Mouse (Mus musculus): ENCODE measurements around the gene Ovol1.

Gene Ovol1

GRCm38 (mm10) chr19:5560457-5561041, at the start of gene Ovol1:
TSS of gene Ovol1 (minus strand) at chr19:5560646.
- no peak for DNase-seq (ENCODE audit: low spot score in 2 of 2)

- DNase-seq (ENCODE audit: low spot score in 2 of 2): peak; percentile 94 to 95
Observed at GRCm38 (mm10) chr19:5609547-5610404, 49.3 kb upstream of the Ovol1 start, which contains the start of gene Kat5. TSS of gene Kat5 (minus strand) at chr19:5610237.

- DNase-seq (ENCODE audit: low spot score in 2 of 2): no peak
Observed at GRCm38 (mm10) chr19:5609171-5609546, 48.7 kb upstream of the Ovol1 start.

GRCm38 (mm10) chr19:5608707-5609106, 48.3 kb upstream of the Ovol1 start:
- DNase-seq (ENCODE audit: low spot score in 2 of 2): no peak

GRCm38 (mm10) chr19:5607705-5608410, 47.4 kb upstream of the Ovol1 start:
- DNase-seq (ENCODE audit: low spot score in 2 of 2): no peak

GRCm38 (mm10) chr19:5606196-5606595, 45.8 kb upstream of the Ovol1 start:
- no peak for DNase-seq (ENCODE audit: low spot score in 2 of 2)

GRCm38 (mm10) chr19:5605126-5605525, 44.7 kb upstream of the Ovol1 start:
- no peak for DNase-seq (ENCODE audit: low spot score in 2 of 2)

GRCm38 (mm10) chr19:5603664-5604063, 43.2 kb upstream of the Ovol1 start:
- no peak for DNase-seq (ENCODE audit: low spot score in 2 of 2)

GRCm38 (mm10) chr19:5601752-5602541, 41.5 kb upstream of the Ovol1 start, which contains the start of gene Rnaseh2c:
TSS of gene Rnaseh2c (plus strand) at chr19:5601873.
- DNase-seq (ENCODE audit: low spot score in 2 of 2): peak; percentile 67 to 73

- no peak for DNase-seq (ENCODE audit: low spot score in 2 of 2)
Observed at GRCm38 (mm10) chr19:5599224-5599623, 38.8 kb upstream of the Ovol1 start.

- no peak for DNase-seq (ENCODE audit: low spot score in 2 of 2)
Observed at GRCm38 (mm10) chr19:5591888-5592287, 31.4 kb upstream of the Ovol1 start.

GRCm38 (mm10) chr19:5589159-5589558, 28.7 kb upstream of the Ovol1 start:
- no peak for DNase-seq (ENCODE audit: low spot score in 2 of 2)

- no peak for DNase-seq (ENCODE audit: low spot score in 2 of 2)
Observed at GRCm38 (mm10) chr19:5581995-5582394, 21.5 kb upstream of the Ovol1 start.

GRCm38 (mm10) chr19:5580776-5581175, 20.3 kb upstream of the Ovol1 start:
- no peak for DNase-seq (ENCODE audit: low spot score in 2 of 2)

GRCm38 (mm10) chr19:5579971-5580370, 19.5 kb upstream of the Ovol1 start:
- DNase-seq (ENCODE audit: low spot score in 2 of 2): no peak

- DNase-seq (ENCODE audit: low spot score in 2 of 2): no peak
Observed at GRCm38 (mm10) chr19:5575336-5575735, 14.9 kb upstream of the Ovol1 start.

- DNase-seq (ENCODE audit: low spot score in 2 of 2): peak; percentile 30 to 34
Observed at GRCm38 (mm10) chr19:5572331-5573125, 12.1 kb upstream of the Ovol1 start.

- DNase-seq (ENCODE audit: low spot score in 2 of 2): peak; percentile 15 to 20
Observed at GRCm38 (mm10) chr19:5571831-5572230, 11.4 kb upstream of the Ovol1 start.

- DNase-seq (ENCODE audit: low spot score in 2 of 2): no peak
Observed at GRCm38 (mm10) chr19:5570353-5571246, 10.2 kb upstream of the Ovol1 start.

- DNase-seq (ENCODE audit: low spot score in 2 of 2): no peak
Observed at GRCm38 (mm10) chr19:5569521-5569920, 9.1 kb upstream of the Ovol1 start.

Measured in heart, adult 9 months (tissue).